Mouse (Mus musculus): ENCODE measurements around the gene Acot11. TPM values are rescaled to one million over a fixed set of nuclear protein-coding genes. Genes with fewer than 3 reads are reported as not detected.
"Not testable (repeated sequence)": the region's sequence is repeated elsewhere in the genome, so short reads cannot be mapped to it uniquely, and the experiment has no call there.

Acot11 gene
- total RNA-seq, 1 experiment from 2014 or later, result 2.4 TPM

GRCm38 (mm10) chr4:106815396-106816324, 10.9 kb upstream of the Acot11 start:
- no peak for ATAC-seq (ENCODE audit: extremely low read depth, insufficient number of reproducible peaks, low FRiP score, poor library complexity, severe bottlenecking)

- ATAC-seq (ENCODE audit: extremely low read depth, insufficient number of reproducible peaks, low FRiP score, poor library complexity, severe bottlenecking), result no peak
Measured at GRCm38 (mm10) chr4:106811162-106811561, 6.4 kb upstream of the Acot11 start.

- ATAC-seq (ENCODE audit: extremely low read depth, insufficient number of reproducible peaks, low FRiP score, poor library complexity, severe bottlenecking), result no peak
Measured at GRCm38 (mm10) chr4:106810039-106810438, 5.2 kb upstream of the Acot11 start.

- ATAC-seq (ENCODE audit: extremely low read depth, insufficient number of reproducible peaks, low FRiP score, poor library complexity, severe bottlenecking), result no peak
Measured at GRCm38 (mm10) chr4:106807287-106807686, 2.5 kb upstream of the Acot11 start.

GRCm38 (mm10) chr4:106805890-106806289, 1.1 kb upstream of the Acot11 start:
- ATAC-seq (ENCODE audit: extremely low read depth, insufficient number of reproducible peaks, low FRiP score, poor library complexity, severe bottlenecking), result no peak

- ATAC-seq (ENCODE audit: extremely low read depth, insufficient number of reproducible peaks, low FRiP score, poor library complexity, severe bottlenecking), result peak; percentile 88
Measured at GRCm38 (mm10) chr4:106804201-106804909, 443 bp downstream of the Acot11 start.

GRCm38 (mm10) chr4:106803781-106804180, 1.0 kb downstream of the Acot11 start:
- ATAC-seq (ENCODE audit: extremely low read depth, insufficient number of reproducible peaks, low FRiP score, poor library complexity, severe bottlenecking), result peak; percentile 45; the same call in 1 of the 2 replicates

- ATAC-seq (ENCODE audit: extremely low read depth, insufficient number of reproducible peaks, low FRiP score, poor library complexity, severe bottlenecking), result no peak
Measured at GRCm38 (mm10) chr4:106799772-106800336, 4.9 kb downstream of the Acot11 start.

GRCm38 (mm10) chr4:106798908-106799546, 5.8 kb downstream of the Acot11 start:
- ATAC-seq (ENCODE audit: extremely low read depth, insufficient number of reproducible peaks, low FRiP score, poor library complexity, severe bottlenecking), result no peak

- ATAC-seq (ENCODE audit: extremely low read depth, insufficient number of reproducible peaks, low FRiP score, poor library complexity, severe bottlenecking), result no peak
Measured at GRCm38 (mm10) chr4:106795289-106795688, 9.5 kb downstream of the Acot11 start.

- peak; percentile 20; the same call in 1 of the 2 replicates for ATAC-seq (ENCODE audit: extremely low read depth, insufficient number of reproducible peaks, low FRiP score, poor library complexity, severe bottlenecking)
Measured at GRCm38 (mm10) chr4:106794247-106794646, 10.6 kb downstream of the Acot11 start.

GRCm38 (mm10) chr4:106793826-106794225, 11.0 kb downstream of the Acot11 start:
- not testable (repeated sequence) for ATAC-seq (ENCODE audit: extremely low read depth, insufficient number of reproducible peaks, low FRiP score, poor library complexity, severe bottlenecking)

GRCm38 (mm10) chr4:106792276-106792675, 12.5 kb downstream of the Acot11 start:
- no peak for ATAC-seq (ENCODE audit: extremely low read depth, insufficient number of reproducible peaks, low FRiP score, poor library complexity, severe bottlenecking)

- ATAC-seq (ENCODE audit: extremely low read depth, insufficient number of reproducible peaks, low FRiP score, poor library complexity, severe bottlenecking), result no peak
Measured at GRCm38 (mm10) chr4:106790938-106791337, 13.9 kb downstream of the Acot11 start.

- not testable (repeated sequence) for ATAC-seq (ENCODE audit: extremely low read depth, insufficient number of reproducible peaks, low FRiP score, poor library complexity, severe bottlenecking)
Measured at GRCm38 (mm10) chr4:106790218-106790617, 14.6 kb downstream of the Acot11 start.

GRCm38 (mm10) chr4:106789705-106790104, 15.1 kb downstream of the Acot11 start:
- no peak for ATAC-seq (ENCODE audit: extremely low read depth, insufficient number of reproducible peaks, low FRiP score, poor library complexity, severe bottlenecking)

- no peak for ATAC-seq (ENCODE audit: extremely low read depth, insufficient number of reproducible peaks, low FRiP score, poor library complexity, severe bottlenecking)
Measured at GRCm38 (mm10) chr4:106788627-106789026, 16.2 kb downstream of the Acot11 start.

GRCm38 (mm10) chr4:106787830-106788229, 17.0 kb downstream of the Acot11 start:
- ATAC-seq (ENCODE audit: extremely low read depth, insufficient number of reproducible peaks, low FRiP score, poor library complexity, severe bottlenecking), result no peak
